Mouse (Mus musculus) left cerebral cortex, adult 8-10 months (tissue): Measurements from ENCODE around the gene Lgals1. TPM values are rescaled to one million over a fixed set of nuclear protein-coding genes. Genes with fewer than 3 reads are reported as not detected.

Experiments
- microRNA-seq, 2 experiments: library from miRNA; unstranded; fragments of <30 nt; microRNA quantifications; one replicate each; pipeline ENCODE4 v1.2.0; 2022
- total RNA-seq, 4 experiments: library from RNA; stranded (reverse); gene quantifications; 2 replicates each; pipeline ENCODE4 v1.2.4; 2022

Lgals1 gene
- total RNA-seq, 4 experiments from 2014 or later, result 19.2 to 31.4 (median 26.5) TPM

Small RNA genes within 50 kb of the gene (microRNA-seq; reads per million reads assigned to microRNA genes)
- 0.22 to 1.5 reads per million in 2 experiments for gene Mir6955

Other genes with a start within 250 kb of the Lgals1 start
- 100 to 1,000 TPM; 136 to 151 (median 145) TPM for gene Elfn2, start 208.0 kb upstream of the Lgals1 start, total RNA-seq
- gene Mfng, start 153.2 kb upstream of the Lgals1 start, total RNA-seq, result 1 to 10 TPM; 4.2 to 8.9 (median 6.4) TPM
- 1 to 10 TPM; 4.9 to 5.4 (median 5.0) TPM for gene Card10, start 123.7 kb upstream of the Lgals1 start, total RNA-seq
- 10 to 100 TPM; 16.8 to 22.9 (median 20.1) TPM for gene Cdc42ep1, start 84.1 kb upstream of the Lgals1 start, total RNA-seq
- gene Lgals2, start 71.2 kb upstream of the Lgals1 start, total RNA-seq, result not detected
- 10 to 100 TPM; 53.5 to 64.7 (median 57.6) TPM for gene Gga1, start 49.5 kb upstream of the Lgals1 start, total RNA-seq
- gene Gm49510, start 27.1 kb upstream of the Lgals1 start, total RNA-seq, result under 1 TPM in 2 of 4 experiments, not detected in 2; 0.36 to 0.46 TPM
- gene Sh3bp1, start 27.0 kb upstream of the Lgals1 start, total RNA-seq, result 10 to 100 TPM; 26.2 to 38.6 (median 32.2) TPM
- gene Pdxp, start 12.8 kb upstream of the Lgals1 start, total RNA-seq, result 100 to 1,000 TPM; 157 to 176 (median 166) TPM
- 10 to 100 TPM; 35.8 to 43.5 (median 39.9) TPM for gene Nol12, start 8.2 kb downstream of the Lgals1 start, total RNA-seq
- gene Triobp, start 21.0 kb downstream of the Lgals1 start, total RNA-seq, result 10 to 100 TPM; 10.8 to 16.3 (median 11.7) TPM
- gene H1f0, start 101.7 kb downstream of the Lgals1 start, total RNA-seq, result 10 to 100 TPM; 84.9 to 94.2 (median 89.5) TPM
- under 1 TPM in 3 of 4 experiments, not detected in 1; 0.30 to 0.72 (median 0.37) TPM for gene Galr3, start 115.2 kb downstream of the Lgals1 start, total RNA-seq
- gene Ankrd54, start 136.2 kb downstream of the Lgals1 start, total RNA-seq, result 10 to 100 TPM; 16.5 to 20.1 (median 18.4) TPM
- gene Eif3l, start 148.5 kb downstream of the Lgals1 start, total RNA-seq, result 10 to 100 TPM; 73.8 to 77.0 (median 75.3) TPM
- 10 to 100 TPM; 28.9 to 32.0 (median 30.4) TPM for gene Micall1, start 182.2 kb downstream of the Lgals1 start, total RNA-seq
- gene Polr2f, start 214.3 kb downstream of the Lgals1 start, total RNA-seq, result 100 to 1,000 TPM in 2 of 4 experiments, 10 to 100 TPM in 2; 83.7 to 108 (median 99.6) TPM
- 10 to 100 TPM; 10.1 to 14.4 (median 11.3) TPM for gene 1700088E04Rik, start 214.5 kb downstream of the Lgals1 start, total RNA-seq
- gene Sox10, start 238.5 kb downstream of the Lgals1 start, total RNA-seq, result 10 to 100 TPM; 30.5 to 36.3 (median 32.6) TPM